ENCODE assay signal across 8 mouse cellular contexts in the genomic region with DNA sequence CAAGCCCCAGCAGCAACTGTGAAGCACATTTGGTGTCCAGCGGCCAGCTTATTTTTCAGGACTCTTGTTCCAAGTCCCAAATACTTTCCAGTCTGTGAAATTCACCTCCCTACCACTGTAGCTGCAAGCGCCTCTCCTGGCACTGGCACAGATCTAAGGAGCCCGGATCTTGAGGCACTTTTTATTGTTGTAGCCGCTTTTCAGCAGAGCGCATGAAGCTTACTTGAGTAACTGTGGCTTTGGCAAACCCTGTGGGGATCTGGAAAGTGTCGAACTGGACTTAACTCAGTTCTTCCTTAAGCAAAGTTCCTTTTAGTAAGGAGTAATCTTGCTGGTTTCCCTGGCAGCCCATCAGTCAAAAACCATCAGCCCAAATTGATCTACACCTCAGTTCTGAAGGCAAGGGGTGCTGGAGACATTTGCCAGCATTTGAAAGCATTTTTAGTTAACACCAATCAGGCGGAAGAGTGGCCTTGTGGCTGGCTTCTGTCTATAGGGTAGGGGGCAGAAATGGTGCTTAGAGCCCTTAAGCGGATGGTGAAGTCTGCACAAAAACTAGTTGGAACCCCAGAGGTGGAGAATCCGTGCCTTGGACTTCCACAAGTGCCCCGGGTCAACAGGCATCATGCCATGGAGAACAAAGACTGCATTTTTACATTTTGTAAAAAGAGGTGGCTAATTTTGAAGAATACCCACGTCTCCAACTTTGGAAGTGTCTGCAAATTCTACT. TPM values are rescaled to one million over a fixed set of nuclear protein-coding genes. Genes with fewer than 3 reads are reported as not detected.
DNase-seq lines count a peak whose midpoint lies in the region; ATAC-seq and TF ChIP-seq lines count a peak whose summit lies in the region.

No protein-coding gene starts in this region.

- TF ChIP-seq POLR2A in cerebellum, adult 2 months (IDR thresholded peaks at IDR 0.05; ENCODE audit: borderline replicate concordance, insufficient read depth, low read length), result no peak
- no peak for TF ChIP-seq POLR2A in small intestine, adult 2 months (IDR thresholded peaks at IDR 0.05; ENCODE audit: low read depth, low read length)

- peak overlapping the region; percentile 81 for H3K9ac ChIP-seq in heart, embryonic 12.5 days

- TF ChIP-seq CTCF in cerebellum, adult 2 months (IDR thresholded peaks at IDR 0.05; ENCODE audit: borderline replicate concordance, insufficient read depth, low read depth, low read length), result no peak
- TF ChIP-seq CTCF in small intestine, adult 2 months (IDR thresholded peaks at IDR 0.05; ENCODE audit: extremely low read depth, insufficient read length, insufficient replicate concordance, low read depth, low read length), result no peak

- H3K9me3 ChIP-seq in heart, embryonic 12.5 days (replicated peaks), result no peaks in the 10 kb centered on the region

- H3K4me3 ChIP-seq in cerebellum, adult 2 months (replicated peaks; ENCODE audit: insufficient read depth, low read depth, low read length), result peak overlapping the region; percentile 20
- peak overlapping the region; percentile 68 for H3K4me3 ChIP-seq in heart, embryonic 12.5 days
- peak overlapping the region; percentile 65 for H3K4me3 ChIP-seq in small intestine, adult 2 months (ENCODE audit: low read depth, low read length)

- H3K4me1 ChIP-seq in cerebellum, adult 2 months (ENCODE audit: control insufficient read depth, insufficient read depth, low read length), result no peaks in the 10 kb centered on the region
- peaks cover 30% of the 10 kb centered on the region for H3K4me1 ChIP-seq in heart, embryonic 12.5 days (replicated peaks)
- no peaks in the 10 kb centered on the region for H3K4me1 ChIP-seq in small intestine, adult 2 months (ENCODE audit: control insufficient read depth, insufficient read depth, insufficient read length, low read length)

- peak in 1 of 2 experiments; percentile 6 for DNase-seq in cerebellum, adult 2 months
- DNase-seq in cerebellum, adult 9-11 months, result no peak
- DNase-seq in embryo, embryonic 9.5 days (ENCODE audit: extremely low spot score), result peak; percentile 38
- DNase-seq in left cerebral cortex, adult 11 months (ENCODE audit: low spot score), result peak; percentile 29
- peak; percentile 39 for DNase-seq in lung, postnatal 25 days (ENCODE audit: low spot score)
- no peak for DNase-seq in adrenal gland, postnatal 36 days

- H3K27ac ChIP-seq in cerebellum, adult 2 months (ENCODE audit: insufficient read depth, low read length), result no peak overlapping the region
- H3K27ac ChIP-seq in heart, embryonic 12.5 days (ENCODE audit: poor library complexity, severe bottlenecking), result peak overlapping the region; percentile 55; the same call in 1 of the 2 replicates
- peak overlapping the region; percentile 50; the same call in 1 of the 2 replicates for H3K27ac ChIP-seq in small intestine, adult 2 months (ENCODE audit: insufficient read depth, low read depth, low read length)

- 9% methylated on average over 11 of the region's 11 CpGs for WGBS in cerebellum, adult 2 months
- WGBS in heart, embryonic 12.5 days, result 23% methylated on average over 11 of the region's 11 CpGs
- WGBS in small intestine, adult 2 months, result 48% methylated on average over 11 of the region's 11 CpGs

- H3K4me2 ChIP-seq in heart, embryonic 12.5 days, result peak overlapping the region; percentile 91

- H3K36me3 ChIP-seq in heart, embryonic 12.5 days, result no peaks in the 10 kb centered on the region
- H3K36me3 ChIP-seq in small intestine, adult 2 months (ENCODE audit: control insufficient read depth, insufficient read depth, low read length), result no peaks in the 10 kb centered on the region

- no peak for ATAC-seq in heart, embryonic 12.5 days (ENCODE audit: insufficient number of reproducible peaks, low FRiP score)

- H3K27me3 ChIP-seq in cerebellum, adult 2 months (ENCODE audit: control insufficient read depth, insufficient read depth, low read length), result no peaks in the 10 kb centered on the region; the same call in 1 of the 2 replicates
- H3K27me3 ChIP-seq in heart, embryonic 12.5 days (replicated peaks), result peaks cover 32% of the 10 kb centered on the region
- H3K27me3 ChIP-seq in small intestine, adult 2 months (ENCODE audit: control insufficient read depth, insufficient read depth, low read length), result peaks cover 4% of the 10 kb centered on the region; the same call in 1 of the 2 replicates

RNA-seq across cellular contexts. Expression of a gene that starts 1.1 kb away (rescaled TPM):
- polyA plus RNA-seq in cerebellum, adult 2 months (2012; rRNA removed), result 8.0 and 8.1 TPM in 2 replicates
- 3.6 and 4.3 TPM in 2 replicates for polyA plus RNA-seq in heart, embryonic 12.5 days (2016; fragmentation: Nextera tagmentation; extraction: Ambion mirVana)
- polyA plus RNA-seq in small intestine, adult 2 months (2012; rRNA removed), result 3.9 TPM in 2 replicates
- total RNA-seq in adrenal gland, postnatal 36 days (2021), result 10 to 100 TPM; 16.3 to 21.7 TPM

RNA-seq across cellular contexts. Expression of a gene that starts 16.2 kb away (rescaled TPM):
- 0.08 and 0.13 TPM in 2 replicates for polyA plus RNA-seq in cerebellum, adult 2 months (2012; rRNA removed)
- polyA plus RNA-seq in heart, embryonic 12.5 days (2016; fragmentation: Nextera tagmentation; extraction: Ambion mirVana), result not detected in 2 replicates
- 5.3 and 1,990 TPM in 2 replicates for polyA plus RNA-seq in small intestine, adult 2 months (2012; rRNA removed)
- not detected for total RNA-seq in adrenal gland, postnatal 36 days (2021)

RNA-seq across cellular contexts. Expression of a gene that starts 38.6 kb away (rescaled TPM):
- polyA plus RNA-seq in cerebellum, adult 2 months (2012; rRNA removed), result not detected in 2 replicates
- polyA plus RNA-seq in heart, embryonic 12.5 days (2016; fragmentation: Nextera tagmentation; extraction: Ambion mirVana), result not detected in 2 replicates
- polyA plus RNA-seq in small intestine, adult 2 months (2012; rRNA removed), result 4.6 and 2,019 TPM in 2 replicates
- not detected for total RNA-seq in adrenal gland, postnatal 36 days (2021)

RNA-seq across cellular contexts. Expression of a gene that starts 54.2 kb away (rescaled TPM):
- 19.9 and 25.1 TPM in 2 replicates for polyA plus RNA-seq in cerebellum, adult 2 months (2012; rRNA removed)
- polyA plus RNA-seq in heart, embryonic 12.5 days (2016; fragmentation: Nextera tagmentation; extraction: Ambion mirVana), result 2.1 and 2.5 TPM in 2 replicates
- 6.3 and 2,866 TPM in 2 replicates for polyA plus RNA-seq in small intestine, adult 2 months (2012; rRNA removed)
- total RNA-seq in adrenal gland, postnatal 36 days (2021), result under 1 TPM; 0.33 to 0.63 TPM

Comparison
In these comparisons a context has a peak if more than half of its experiments do, and no peak if none do; other contexts are left out.
1. DNase-seq: peak in embryo, embryonic 9.5 days (single experiment), left cerebral cortex, adult 11 months (single experiment) and lung, postnatal 25 days (single experiment); none in cerebellum, adult 9-11 months (single experiment) and adrenal gland, postnatal 36 days (0 of 2).
2. Peak in every context shown above with its lines, with median percentiles within 50 percentile points of each other: H3K4me3 ChIP-seq.